Mouse (Mus musculus) heart, adult 2 months (tissue): ENCODE results near the gene Sox12. TPM values are rescaled to one million over a fixed set of nuclear protein-coding genes. Genes with fewer than 3 reads are reported as not detected.

Experiments used
- DNase-seq, 2 experiments: peaks; one replicate each; pipeline ENCODE4 v3.0.0; 2021
- H3K27ac ChIP-seq: fragments of 200-600 bp; 2 replicates; pipeline ENCODE4 v1.8.1; 2022
- H3K27me3 ChIP-seq: fragments of 200-500 bp; 2 replicates; pipeline ENCODE4 v1.6.1; 2012; ENCODE audit warnings: mild to moderate bottlenecking, low read length, inconsistent platforms, mixed read lengths; ENCODE audit not compliant: control insufficient read depth, insufficient read depth
- H3K36me3 ChIP-seq: fragments of 200-500 bp; 2 replicates; pipeline ENCODE4 v1.6.1; 2012; ENCODE audit warnings: low read length, inconsistent platforms; ENCODE audit not compliant: control insufficient read depth, insufficient read depth
- H3K4me1 ChIP-seq: fragments of 200-500 bp; 2 replicates; pipeline ENCODE4 v1.6.1; 2011; ENCODE audit warnings: low read length; ENCODE audit not compliant: control insufficient read depth, insufficient read depth
- H3K4me3 ChIP-seq: fragments of 200-600 bp; 2 replicates; pipeline ENCODE4 v1.8.1; 2022
- H3K79me2 ChIP-seq: fragments of 200-500 bp; replicated peaks from 2 replicates; pipeline ENCODE4 v1.6.1; 2012; ENCODE audit warnings: mild to moderate bottlenecking, inconsistent platforms, low read length, moderate library complexity, mixed read lengths; ENCODE audit not compliant: control insufficient read depth, insufficient read depth
- H3K9ac ChIP-seq: fragments of 200-500 bp; 2 replicates; pipeline ENCODE4 v1.6.1; 2012; ENCODE audit warnings: low read depth, mild to moderate bottlenecking, control low read depth, inconsistent platforms, low read length, mixed read lengths
- CTCF ChIP-seq: fragments of 200-600 bp; IDR thresholded peaks from 2 replicates; pipeline ENCODE4 v1.8.1; 2022; ENCODE audit warnings: antibody characterized with exemption, mild to moderate bottlenecking, moderate library complexity
- EP300 ChIP-seq: fragments of 200-500 bp; IDR thresholded peaks from 2 replicates; pipeline ENCODE4 v1.6.1; 2011; ENCODE audit warnings: low read depth, low read length, control low read depth; ENCODE audit not compliant: insufficient read depth
- POLR2A ChIP-seq: fragments of 200-500 bp; IDR thresholded peaks from 2 replicates; pipeline ENCODE4 v1.6.1; 2011; ENCODE audit warnings: mild to moderate bottlenecking, low read depth, low read length, control low read depth; ENCODE audit not compliant: insufficient read depth
- WGBS: fragments of 180-500 bp; shearing (Covaris S2); methylation state at CpG from one replicate; pipeline ENCODE4 v1.1.7; 2018; 5-methylcytosine and 5-hydroxymethylcytosine counted together
- intact Hi-C: fragments of 180-260 bp; cut with DNase I; formaldehyde crosslinking; loops from one replicate; pipeline ENCODE4 v1.15.1; 2025
- polyA plus RNA-seq: library from polyadenylated mRNA; depleted of rRNA; stranded (reverse); fragments of >200 nt; gene quantifications from 2 replicates; pipeline ENCODE4 v1.2.3, GENCODE M21; 2012
- total RNA-seq, 2 experiments: library from RNA; stranded (reverse); gene quantifications; 2 replicates each; pipeline ENCODE4 v1.2.3; 2021

Sox12 gene
- total and polyA plus RNA-seq, 3 experiments, result 6.9 to 8.8 (median 8.3) TPM

- WGBS, result 87% methylated on average over 4 of the region's 4 CpGs
- intact Hi-C loops, result no loop called here
- no peak overlapping the region for H3K27ac ChIP-seq
- DNase-seq, result no peak
- TF ChIP-seq CTCF, result no peak
- TF ChIP-seq EP300, result no peak
- TF ChIP-seq POLR2A, result no peak
- H3K79me2 ChIP-seq, result no peaks in the 10 kb centered on the region
- no peak overlapping the region for H3K4me3 ChIP-seq
- H3K27me3 ChIP-seq, result no peaks in the 10 kb centered on the region
- H3K4me1 ChIP-seq, result no peaks in the 10 kb centered on the region; the same call in 1 of the 2 replicates
- no peak overlapping the region for H3K9ac ChIP-seq
- H3K36me3 ChIP-seq, result no peaks in the 10 kb centered on the region
Measured at GRCm38 (mm10) chr2:152384191-152384590, 13.7 kb downstream of the Sox12 start.

DNA sequence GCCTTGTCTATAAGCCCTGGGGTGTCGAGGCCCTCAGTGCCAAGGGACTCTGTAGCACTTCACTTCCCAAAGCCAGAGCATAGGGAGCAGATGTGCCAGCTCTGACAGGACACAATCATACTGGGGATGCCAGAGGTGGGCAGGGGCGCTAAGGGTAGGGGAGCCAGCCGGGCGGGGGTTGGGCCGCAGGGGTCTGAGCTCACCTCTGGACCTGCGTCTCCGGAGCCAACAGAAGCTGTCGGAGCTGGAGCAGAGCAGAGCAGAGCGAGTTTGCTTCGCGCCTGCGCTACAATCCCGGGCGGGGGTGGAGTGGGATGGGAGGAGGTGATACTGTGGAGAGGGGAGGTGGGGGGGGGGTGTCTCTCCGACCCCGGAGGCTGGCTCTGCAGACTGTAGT lies 21.5 kb downstream of the Sox12 start, which contains the start of gene Nrsn2:
TSS of gene Nrsn2 (minus strand) at position 294 of the 397 bp plus-strand sequence.
- WGBS, result 12% methylated on average over 16 of the region's 16 CpGs
- no peak for DNase-seq
- no peaks in the 10 kb centered on the region; the same call in 1 of the 2 replicates for H3K4me1 ChIP-seq
- TF ChIP-seq POLR2A (no peak), CTCF (no peak), EP300 (no peak)
- no peak within 1 kb of the TSS for H3K9ac ChIP-seq
- intact Hi-C loops, result no loop called here
- peaks cover 4% of the 10 kb centered on the region; the same call in 1 of the 2 replicates for H3K27me3 ChIP-seq
- no peaks in the 10 kb centered on the region for H3K79me2 ChIP-seq
- no peaks in the 10 kb centered on the region for H3K36me3 ChIP-seq
- H3K4me3 ChIP-seq, result no peak within 1 kb of the TSS
- no peak within 1 kb of the TSS for H3K27ac ChIP-seq

DNA sequence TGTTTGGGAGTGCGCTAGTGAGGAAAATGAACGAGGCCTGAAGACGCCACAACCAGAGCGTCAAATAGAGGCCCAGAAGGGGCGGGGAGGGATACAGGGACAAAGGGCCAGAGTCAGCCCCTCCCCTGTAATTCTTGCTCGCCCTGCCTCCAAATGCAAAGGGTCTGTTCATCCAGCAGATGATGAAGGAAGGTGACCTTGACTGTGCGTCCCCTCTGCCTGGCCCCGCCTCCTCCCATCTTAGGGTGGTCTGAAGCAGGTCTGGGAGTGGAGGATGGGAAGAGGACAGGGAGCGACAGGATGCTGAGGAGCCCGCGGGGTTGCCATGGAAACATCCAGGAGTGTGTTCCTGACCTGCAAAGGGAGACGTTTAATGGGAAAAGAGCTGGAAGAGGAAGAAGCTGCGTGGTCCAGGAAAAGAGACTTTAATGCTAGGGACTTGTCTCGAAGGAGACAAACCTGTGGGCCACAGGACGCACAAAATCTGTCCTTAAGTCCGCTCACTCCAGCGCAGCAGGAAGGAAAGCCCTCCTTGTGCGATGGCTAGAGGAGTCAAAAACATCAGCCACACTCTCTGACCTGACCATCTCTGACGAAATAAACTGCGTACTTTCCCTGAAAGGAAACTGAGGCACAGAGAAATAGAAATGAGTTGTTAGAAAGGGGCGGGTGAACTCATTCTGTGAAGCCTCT lies 22.1 kb downstream of the Sox12 start:
- TF ChIP-seq CTCF, result no peak
- TF ChIP-seq POLR2A, result no peak
- no peak for TF ChIP-seq EP300
- no peak for DNase-seq
- Histone ChIP-seq H3K36me3 (no peaks in the 10 kb centered on the region), H3K9ac (no peak overlapping the region), H3K27ac (no peak overlapping the region), H3K79me2 (no peaks in the 10 kb centered on the region), H3K27me3 (peaks cover 4% of the 10 kb centered on the region; the same call in 1 of the 2 replicates), H3K4me3 (no peak overlapping the region), H3K4me1 (no peaks in the 10 kb centered on the region)
- 26% methylated on average over 21 of the region's 21 CpGs for WGBS
- intact Hi-C loops, result no loop called here

GRCm38 (mm10) chr2:152373547-152373946 lies 24.3 kb downstream of the Sox12 start:
- WGBS, result 81% methylated on average over 9 of the region's 9 CpGs
- Histone ChIP-seq H3K79me2 (no peaks in the 10 kb centered on the region), H3K36me3 (no peaks in the 10 kb centered on the region), H3K27me3 (peaks cover 4% of the 10 kb centered on the region; the same call in 1 of the 2 replicates), H3K9ac (no peak overlapping the region), H3K4me1 (no peaks in the 10 kb centered on the region; the same call in 1 of the 2 replicates), H3K27ac (no peak overlapping the region), H3K4me3 (no peak overlapping the region)
- intact Hi-C loops, result no loop called here
- TF ChIP-seq CTCF (no peak), EP300 (no peak), POLR2A (no peak)
- no peak for DNase-seq

GRCm38 (mm10) chr2:152372661-152373060 lies 25.2 kb downstream of the Sox12 start:
- TF ChIP-seq CTCF (no peak), EP300 (no peak), POLR2A (no peak)
- H3K79me2 ChIP-seq, result no peaks in the 10 kb centered on the region
- peaks cover 4% of the 10 kb centered on the region; the same call in 1 of the 2 replicates for H3K27me3 ChIP-seq
- H3K36me3 ChIP-seq, result no peaks in the 10 kb centered on the region
- 67% methylated on average over 4 of the region's 4 CpGs for WGBS
- intact Hi-C loops, result no loop called here
- no peak for DNase-seq
- H3K4me3 ChIP-seq, result no peak overlapping the region
- H3K27ac ChIP-seq, result no peak overlapping the region
- no peak overlapping the region for H3K9ac ChIP-seq
- no peaks in the 10 kb centered on the region; the same call in 1 of the 2 replicates for H3K4me1 ChIP-seq

GRCm38 (mm10) chr2:152372104-152372503 lies 25.8 kb downstream of the Sox12 start:
- Histone ChIP-seq H3K4me3 (no peak overlapping the region), H3K36me3 (no peaks in the 10 kb centered on the region), H3K4me1 (no peaks in the 10 kb centered on the region; the same call in 1 of the 2 replicates), H3K9ac (no peak overlapping the region), H3K79me2 (no peaks in the 10 kb centered on the region), H3K27ac (no peak overlapping the region), H3K27me3 (peaks cover 4% of the 10 kb centered on the region; the same call in 1 of the 2 replicates)
- intact Hi-C loops, result no loop called here
- TF ChIP-seq POLR2A (no peak), CTCF (no peak), EP300 (no peak)
- no peak for DNase-seq
- 63% methylated on average over 7 of the region's 7 CpGs for WGBS
